Mouse (Mus musculus) intestine, postnatal 0 days (tissue): ENCODE measurements around the gene Srpk3. TPM values are rescaled to one million over a fixed set of nuclear protein-coding genes. Genes with fewer than 3 reads are reported as not detected.
"Not testable (repeated sequence)": the region's sequence is repeated elsewhere in the genome, so short reads cannot be mapped to it uniquely, and the experiment has no call there.

Experiments used
- ATAC-seq: fragments of 200-750 bp; cut with Nextera tagmentation; 2 replicates; pipeline ENCODE4 v1.8.0; 2017; ENCODE audit warnings: mild to moderate bottlenecking, moderate TSS enrichment, moderate library complexity
- H3K27ac ChIP-seq: fragments of 300-500 bp; sonication (generic); 2 replicates; pipeline ENCODE4 v1.5.1; 2014; ENCODE audit warnings: mild to moderate bottlenecking, low read depth, low read length, moderate library complexity
- H3K27me3 ChIP-seq: fragments of 300-500 bp; sonication (generic); replicated peaks from 2 replicates; pipeline ENCODE4 v1.6.1; 2014; ENCODE audit warnings: low read length, mixed read lengths; ENCODE audit not compliant: control insufficient read depth, insufficient read depth
- H3K36me3 ChIP-seq: fragments of 300-500 bp; sonication (generic); 2 replicates; pipeline ENCODE4 v1.6.1; 2014; ENCODE audit warnings: mild to moderate bottlenecking, moderate library complexity; ENCODE audit not compliant: control insufficient read depth, insufficient read depth
- H3K4me1 ChIP-seq: fragments of 300-500 bp; sonication (generic); replicated peaks from 2 replicates; pipeline ENCODE4 v1.6.1; 2014; ENCODE audit warnings: antibody characterized with exemption, low read length, mixed read lengths; ENCODE audit not compliant: control insufficient read depth, insufficient read depth
- H3K4me2 ChIP-seq: fragments of 300-500 bp; sonication (generic); replicated peaks from 2 replicates; pipeline ENCODE4 v1.6.1; 2014; ENCODE audit warnings: low read depth, mild to moderate bottlenecking, moderate library complexity
- H3K4me3 ChIP-seq: fragments of 300-500 bp; sonication (generic); 2 replicates; pipeline ENCODE4 v1.5.1; 2014; ENCODE audit warnings: low read depth, low read length
- H3K9ac ChIP-seq: fragments of 300-500 bp; sonication (generic); 2 replicates; pipeline ENCODE4 v1.6.1; 2014; ENCODE audit warnings: mild to moderate bottlenecking, low read depth, low read length
- H3K9me3 ChIP-seq: fragments of 300-500 bp; sonication (generic); 2 replicates; pipeline ENCODE4 v1.6.1; 2016; ENCODE audit warnings: mixed run types; ENCODE audit not compliant: control insufficient read depth
- CTCF ChIP-seq: sonication (generic); IDR thresholded peaks from 2 replicates; pipeline ENCODE4 v1.5.1; 2016; ENCODE audit warnings: low read depth, mild to moderate bottlenecking, control low read depth, antibody characterized with exemption, moderate library complexity
- WGBS: fragments of 180-500 bp; shearing (Covaris S2); extraction: QIAGEN DNeasy Blood & Tissue Kit; methylation state at CpG from one replicate; pipeline ENCODE4 v1.1.7; 2014; 5-methylcytosine and 5-hydroxymethylcytosine counted together
- polyA plus RNA-seq: library from polyadenylated mRNA; unstranded; fragments of >200 nt; fragmentation: Nextera tagmentation; extraction: Ambion mirVana; gene quantifications from 2 replicates; pipeline ENCODE4 v1.2.1, GENCODE M21; 2015

The Srpk3 gene
- polyA plus RNA-seq, result 0.90 and 1.3 TPM in 2 replicates

GRCm38 (mm10) chrX:73774168-73774760 is at the start of gene Srpk3:
Gene Srpk3 (plus strand): TSS chrX:73774405.
- TF ChIP-seq CTCF, result no peak

DNA sequence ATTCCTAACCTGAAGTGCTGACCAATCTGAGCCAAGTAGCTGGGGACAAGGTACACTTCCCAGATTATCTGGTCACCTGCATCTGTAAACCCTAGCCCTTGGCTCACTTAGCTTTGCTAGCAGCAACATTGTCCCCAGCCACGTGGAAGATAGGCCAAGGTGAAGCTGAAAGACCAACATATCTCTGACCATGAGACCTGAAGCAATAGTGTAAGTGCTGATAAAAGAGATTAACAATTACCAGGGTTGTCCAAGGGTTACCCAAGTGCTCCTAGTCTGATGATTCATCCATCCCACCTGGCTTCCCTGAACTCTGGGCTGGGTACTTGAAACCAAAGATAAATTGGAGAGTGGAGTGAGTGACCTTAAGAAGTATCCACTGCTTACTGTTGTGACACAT is 43.3 kb upstream of the Srpk3 start:
- no peak overlapping the region for H3K4me3 ChIP-seq
- no peak overlapping the region for H3K9ac ChIP-seq
- 28% methylated on average over 1 of the region's 1 CpGs for WGBS
- H3K4me2 ChIP-seq, result no peak overlapping the region
- H3K27me3 ChIP-seq, result no peaks in the 10 kb centered on the region
- TF ChIP-seq CTCF, result no peak
- no peaks in the 10 kb centered on the region for H3K4me1 ChIP-seq
- peaks cover 7% of the 10 kb centered on the region; the same call in 1 of the 2 replicates for H3K36me3 ChIP-seq
- ATAC-seq, result peak; percentile 95
- no peaks in the 10 kb centered on the region for H3K9me3 ChIP-seq
- 0 out of 2 replicates have a peak overlapping the region, but pooled peaks have one; percentile 28 for H3K27ac ChIP-seq

More at GRCm38 (mm10) chrX:73774168-73774760, at the start of gene Srpk3:
- Histone ChIP-seq H3K4me3 (no peak within 1 kb of the TSS), H3K27me3 (no peaks in the 10 kb centered on the region), H3K27ac (no peak within 1 kb of the TSS), H3K4me2 (no peak within 1 kb of the TSS), H3K9ac (no peak within 1 kb of the TSS), H3K9me3 (no peaks in the 10 kb centered on the region), H3K36me3 (peaks cover 9% of the 10 kb centered on the region), H3K4me1 (no peaks in the 10 kb centered on the region)
- 39% methylated on average over 9 of the region's 9 CpGs for WGBS
- no peak for ATAC-seq

DNA sequence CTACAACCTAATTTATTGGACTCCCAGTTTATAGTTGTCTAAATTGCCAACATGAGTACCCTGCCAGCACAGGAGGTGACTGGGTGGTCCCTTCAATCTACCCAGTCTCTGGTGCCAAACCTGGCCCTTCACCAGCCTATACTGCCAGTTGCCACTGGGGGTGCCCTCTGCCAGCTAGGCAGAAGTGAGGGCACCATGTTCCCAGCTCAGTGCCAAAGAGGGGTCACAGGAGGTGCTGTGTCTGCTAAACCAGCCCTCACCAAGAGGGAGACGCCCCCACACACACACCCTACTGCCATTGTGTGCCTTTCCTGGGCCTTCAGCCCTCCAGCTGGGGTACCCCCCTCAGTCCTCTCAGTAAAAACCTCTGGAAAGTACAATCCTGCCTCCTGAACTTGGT is 36.0 kb upstream of the Srpk3 start:
- Histone ChIP-seq H3K36me3 (peaks cover 7% of the 10 kb centered on the region; the same call in 1 of the 2 replicates), H3K27ac (no peak overlapping the region), H3K9ac (no peak overlapping the region), H3K4me3 (no peak overlapping the region), H3K27me3 (no peaks in the 10 kb centered on the region), H3K4me2 (no peak overlapping the region), H3K4me1 (no peaks in the 10 kb centered on the region), H3K9me3 (no peaks in the 10 kb centered on the region)
- TF ChIP-seq CTCF, result peak; percentile 41
- 100% methylated on average over 1 of the region's 1 CpGs for WGBS
- 0 out of 2 replicates have a peak, but pooled peaks have one; percentile 20 for ATAC-seq

- Histone ChIP-seq H3K4me1 (no peaks in the 10 kb centered on the region), H3K4me2 (no peak overlapping the region), H3K36me3 (0 out of 2 replicates have a peak, but pooled peaks cover 3% of the 10 kb centered on the region), H3K9me3 (no peaks in the 10 kb centered on the region), H3K27me3 (no peaks in the 10 kb centered on the region), H3K27ac (no peak overlapping the region), H3K4me3 (no peak overlapping the region), H3K9ac (no peak overlapping the region)
- no peak for ATAC-seq
- 69% methylated on average over 5 of the region's 5 CpGs for WGBS
- TF ChIP-seq CTCF, result no peak
Observed at GRCm38 (mm10) chrX:73739151-73739550, 35.1 kb upstream of the Srpk3 start.

GRCm38 (mm10) chrX:73739841-73740240 is 34.4 kb upstream of the Srpk3 start:
- H3K27me3 ChIP-seq, ATAC-seq, H3K9ac ChIP-seq, H3K27ac ChIP-seq, H3K9me3 ChIP-seq, H3K4me3 ChIP-seq, H3K36me3 ChIP-seq, H3K4me1 ChIP-seq, H3K4me2 ChIP-seq: not testable (repeated sequence)
- 93% methylated on average over 7 of the region's 7 CpGs for WGBS

DNA sequence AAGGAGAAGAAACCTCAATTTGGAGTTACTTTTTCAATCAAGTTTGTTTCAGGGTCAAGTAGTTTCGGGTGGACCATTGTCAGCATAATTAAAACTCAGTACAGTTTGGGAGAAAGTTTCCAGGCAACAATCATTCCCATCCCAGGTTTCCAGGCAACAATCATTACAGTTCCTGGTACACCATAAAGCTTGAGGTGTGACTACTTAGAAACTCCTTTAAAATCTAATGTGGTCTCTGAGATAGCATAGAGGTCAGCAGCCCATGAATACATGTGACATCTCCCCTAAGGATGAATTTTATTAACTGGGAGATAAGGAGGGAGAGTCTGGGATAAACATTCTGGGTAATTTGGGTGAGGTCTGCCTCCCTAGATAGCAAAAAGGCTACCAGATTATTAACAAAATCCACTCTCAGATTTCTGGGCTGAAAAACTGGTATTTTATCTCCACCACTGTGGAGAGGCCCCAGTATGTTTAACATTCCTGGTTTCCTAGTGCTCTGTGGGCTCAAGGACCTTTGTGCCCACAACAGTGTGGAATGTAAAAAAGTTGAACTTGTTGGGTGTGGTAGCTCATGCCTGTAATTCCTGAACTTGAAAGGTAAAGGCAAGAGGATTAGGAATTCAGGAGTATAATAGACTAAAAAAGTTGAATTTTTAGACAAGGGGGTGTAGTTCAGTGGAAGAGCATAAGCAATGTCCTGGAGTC is 29.3 kb upstream of the Srpk3 start:
- Histone ChIP-seq H3K36me3 (no peaks in the 10 kb centered on the region), H3K27me3 (no peaks in the 10 kb centered on the region), H3K4me2 (no peak overlapping the region), H3K4me1 (no peaks in the 10 kb centered on the region), H3K4me3 (no peak overlapping the region), H3K27ac (no peak overlapping the region), H3K9ac (no peak overlapping the region), H3K9me3 (no peaks in the 10 kb centered on the region)
- WGBS, result 52% methylated on average over 1 of the region's 1 CpGs
- ATAC-seq, result no peak
- TF ChIP-seq CTCF, result no peak
